Mouse (Mus musculus): ENCODE measurements at regions not wholly inside any gene's neighbourhood (a gene's known extent, or its start where the extent isn't known, plus 50 kb on each side); places are given as distances from the start of the nearest gene placed in this dataset.

- Histone ChIP-seq H3K4me1 (ENCODE audit: control insufficient read depth, insufficient read depth, low read length) (peaks cover 8% of the 10 kb centered on the region), H3K4me3 (ENCODE audit: insufficient read depth, low read depth, low read length) (no peak overlapping the region), H3K27ac (ENCODE audit: insufficient read depth, low read depth, low read length) (no peak overlapping the region)
- TF ChIP-seq CTCF (IDR thresholded peaks at IDR 0.05; ENCODE audit: insufficient read depth, low read depth, low read length): no peak
- TF ChIP-seq POLR2A (IDR thresholded peaks at IDR 0.05; ENCODE audit: insufficient read depth, low read depth, low read length): no peak
- WGBS: 25% methylated on average over 10 of the region's 10 CpGs
Measured at GRCm38 (mm10) chr6:116980349-116980995, 187.9 kb upstream of the Cxcl12 start.

- peaks cover 6% of the 10 kb centered on the region for H3K4me1 ChIP-seq (ENCODE audit: control insufficient read depth, insufficient read depth, low read length)
- H3K27ac ChIP-seq (ENCODE audit: insufficient read depth, low read depth, low read length): no peak overlapping the region
- no peak overlapping the region for H3K4me3 ChIP-seq (ENCODE audit: insufficient read depth, low read depth, low read length)
- TF ChIP-seq POLR2A (IDR thresholded peaks at IDR 0.05; ENCODE audit: insufficient read depth, low read depth, low read length): no peak
- no peak for TF ChIP-seq CTCF (IDR thresholded peaks at IDR 0.05; ENCODE audit: insufficient read depth, low read depth, low read length)
- 58% methylated on average over 4 of the region's 4 CpGs for WGBS
Measured at GRCm38 (mm10) chr6:116985147-116985737, 183.1 kb upstream of the Cxcl12 start.

- 74% methylated on average over 10 of the region's 10 CpGs for WGBS
- H3K27ac ChIP-seq (ENCODE audit: insufficient read depth, low read depth, low read length): no peak overlapping the region
- no peaks in the 10 kb centered on the region for H3K4me1 ChIP-seq (ENCODE audit: control insufficient read depth, insufficient read depth, low read length)
- TF ChIP-seq CTCF (IDR thresholded peaks at IDR 0.05; ENCODE audit: insufficient read depth, low read depth, low read length) (no peak), POLR2A (IDR thresholded peaks at IDR 0.05; ENCODE audit: insufficient read depth, low read depth, low read length) (no peak)
- no peak overlapping the region for H3K4me3 ChIP-seq (ENCODE audit: insufficient read depth, low read depth, low read length)
Measured at GRCm38 (mm10) chr6:116986266-116987000, 181.9 kb upstream of the Cxcl12 start.

GRCm38 (mm10) chr6:116987243-116987642 lies 181.1 kb upstream of the Cxcl12 start:
- H3K4me1 ChIP-seq (ENCODE audit: control insufficient read depth, insufficient read depth, low read length): no peaks in the 10 kb centered on the region
- no peak overlapping the region for H3K4me3 ChIP-seq (ENCODE audit: insufficient read depth, low read depth, low read length)
- 74% methylated on average over 5 of the region's 5 CpGs for WGBS
- no peak for TF ChIP-seq POLR2A (IDR thresholded peaks at IDR 0.05; ENCODE audit: insufficient read depth, low read depth, low read length)
- no peak for TF ChIP-seq CTCF (IDR thresholded peaks at IDR 0.05; ENCODE audit: insufficient read depth, low read depth, low read length)
- H3K27ac ChIP-seq (ENCODE audit: insufficient read depth, low read depth, low read length): no peak overlapping the region

- Histone ChIP-seq H3K4me1 (ENCODE audit: control insufficient read depth, insufficient read depth, low read length) (no peaks in the 10 kb centered on the region), H3K4me3 (ENCODE audit: insufficient read depth, low read depth, low read length) (no peak overlapping the region), H3K27ac (ENCODE audit: insufficient read depth, low read depth, low read length) (no peak overlapping the region)
- TF ChIP-seq CTCF (IDR thresholded peaks at IDR 0.05; ENCODE audit: insufficient read depth, low read depth, low read length) (no peak), POLR2A (IDR thresholded peaks at IDR 0.05; ENCODE audit: insufficient read depth, low read depth, low read length) (no peak)
- WGBS: 72% methylated on average over 9 of the region's 9 CpGs
Measured at GRCm38 (mm10) chr6:116998948-116999682, 169.2 kb upstream of the Cxcl12 start.

GRCm38 (mm10) chr6:116999940-117000339 lies 168.4 kb upstream of the Cxcl12 start:
- H3K27ac ChIP-seq (ENCODE audit: insufficient read depth, low read depth, low read length): no peak overlapping the region
- no peak for TF ChIP-seq CTCF (IDR thresholded peaks at IDR 0.05; ENCODE audit: insufficient read depth, low read depth, low read length)
- no peak for TF ChIP-seq POLR2A (IDR thresholded peaks at IDR 0.05; ENCODE audit: insufficient read depth, low read depth, low read length)
- WGBS: 55% methylated on average over 4 of the region's 4 CpGs
- H3K4me1 ChIP-seq (ENCODE audit: control insufficient read depth, insufficient read depth, low read length): no peaks in the 10 kb centered on the region
- no peak overlapping the region for H3K4me3 ChIP-seq (ENCODE audit: insufficient read depth, low read depth, low read length)

GRCm38 (mm10) chr6:117000951-117001725 lies 167.2 kb upstream of the Cxcl12 start:
- no peak overlapping the region for H3K27ac ChIP-seq (ENCODE audit: insufficient read depth, low read depth, low read length)
- no peak overlapping the region for H3K4me3 ChIP-seq (ENCODE audit: insufficient read depth, low read depth, low read length)
- H3K4me1 ChIP-seq (ENCODE audit: control insufficient read depth, insufficient read depth, low read length): no peaks in the 10 kb centered on the region
- TF ChIP-seq CTCF (IDR thresholded peaks at IDR 0.05; ENCODE audit: insufficient read depth, low read depth, low read length) (no peak), POLR2A (IDR thresholded peaks at IDR 0.05; ENCODE audit: insufficient read depth, low read depth, low read length) (no peak)
- WGBS: 85% methylated on average over 7 of the region's 7 CpGs

GRCm38 (mm10) chr6:117012621-117013020 lies 155.7 kb upstream of the Cxcl12 start:
- WGBS: 59% methylated on average over 5 of the region's 5 CpGs
- TF ChIP-seq CTCF (IDR thresholded peaks at IDR 0.05; ENCODE audit: insufficient read depth, low read depth, low read length) (no peak), POLR2A (IDR thresholded peaks at IDR 0.05; ENCODE audit: insufficient read depth, low read depth, low read length) (no peak)
- no peak overlapping the region for H3K27ac ChIP-seq (ENCODE audit: insufficient read depth, low read depth, low read length)
- no peaks in the 10 kb centered on the region for H3K4me1 ChIP-seq (ENCODE audit: control insufficient read depth, insufficient read depth, low read length)
- no peak overlapping the region for H3K4me3 ChIP-seq (ENCODE audit: insufficient read depth, low read depth, low read length)

All from olfactory bulb, adult 2 months (tissue).